Mouse (Mus musculus) brain, embryonic 14.5 days (tissue): ENCODE results near the gene Fam83b. TPM values are rescaled to one million over a fixed set of nuclear protein-coding genes. Genes with fewer than 3 reads are reported as not detected.

Source experiments
- DNase-seq: peaks from one replicate; pipeline ENCODE4 v3.0.0-alpha.2; 2011; ENCODE audit warnings: low read depth
- CTCF ChIP-seq: fragments of 200-500 bp; IDR thresholded peaks from 2 replicates; pipeline ENCODE4 v1.5.1; 2012; ENCODE audit warnings: inconsistent platforms, mild to moderate bottlenecking, moderate library complexity, borderline replicate concordance; ENCODE audit not compliant: insufficient read depth, insufficient read length; ENCODE audit errors: extremely low read depth
- POLR2A ChIP-seq: fragments of 200-500 bp; IDR thresholded peaks from 2 replicates; pipeline ENCODE4 v1.6.1; 2012; ENCODE audit warnings: mild to moderate bottlenecking, inconsistent platforms, borderline replicate concordance; ENCODE audit not compliant: poor library complexity, insufficient read depth, insufficient read length, severe bottlenecking; ENCODE audit errors: extremely low read depth
- polyA plus RNA-seq: library from polyadenylated mRNA; depleted of rRNA; stranded (reverse); fragments of >200 nt; gene quantifications from 2 replicates; pipeline ENCODE4 v1.2.3, GENCODE M21; 2012; rRNA removed

Gene Fam83b
- 0.08 and 0.21 TPM in 2 replicates for polyA plus RNA-seq

DNA sequence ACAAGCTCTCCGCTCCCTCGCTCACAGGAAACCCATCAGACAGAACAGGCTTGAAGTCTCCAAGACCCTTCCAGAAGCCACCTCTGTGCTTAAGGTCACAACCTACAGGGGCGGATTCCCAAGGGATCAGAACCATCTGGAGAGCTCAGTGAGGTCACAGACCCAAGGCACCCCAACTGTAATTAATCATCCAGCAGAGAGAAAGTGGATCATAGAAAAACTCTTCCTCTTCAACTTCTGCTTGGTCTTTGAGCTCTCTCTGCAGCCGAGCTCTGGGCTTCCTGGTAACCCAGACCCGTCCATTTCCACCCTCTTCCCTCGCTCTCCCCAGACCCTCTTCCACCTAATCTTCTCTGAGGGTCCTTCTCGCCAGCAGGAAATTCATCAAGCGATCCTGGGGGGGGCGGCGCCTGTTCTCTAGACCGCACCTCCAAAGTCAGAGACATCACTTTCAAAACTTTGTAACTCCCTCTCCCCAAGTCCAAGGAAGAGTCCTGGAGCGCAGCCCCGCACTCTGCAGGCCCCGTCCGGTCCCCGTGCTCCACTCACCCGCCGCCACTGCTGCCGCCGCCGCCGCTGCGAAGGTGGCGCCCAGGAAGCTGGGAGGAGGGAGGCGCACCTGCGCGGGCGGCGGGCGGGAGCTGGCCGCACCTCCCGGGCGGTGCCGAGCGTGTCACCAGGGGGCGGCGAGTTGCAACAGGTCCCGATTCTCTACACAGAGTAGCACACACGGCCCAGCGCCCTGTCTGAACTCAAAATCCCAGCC lies at the start of gene Fam83b:
Fam83b (minus strand) TSS at position 602 of the 766 bp plus-strand sequence.
- TF ChIP-seq POLR2A (no peak), CTCF (no peak)
- peak; percentile 26 for DNase-seq

GRCm38 (mm10) chr9:76614165-76614564 lies 47.2 kb upstream of the Fam83b start:
- DNase-seq = no peak
- no peak for TF ChIP-seq CTCF
- no peak for TF ChIP-seq POLR2A

- TF ChIP-seq POLR2A (no peak), CTCF (no peak)
- DNase-seq = no peak
Measured at GRCm38 (mm10) chr9:76603744-76604143, 36.8 kb upstream of the Fam83b start.

- no peak for DNase-seq
- no peak for TF ChIP-seq POLR2A
- no peak for TF ChIP-seq CTCF
Measured at GRCm38 (mm10) chr9:76602874-76603273, 36.0 kb upstream of the Fam83b start.

DNA sequence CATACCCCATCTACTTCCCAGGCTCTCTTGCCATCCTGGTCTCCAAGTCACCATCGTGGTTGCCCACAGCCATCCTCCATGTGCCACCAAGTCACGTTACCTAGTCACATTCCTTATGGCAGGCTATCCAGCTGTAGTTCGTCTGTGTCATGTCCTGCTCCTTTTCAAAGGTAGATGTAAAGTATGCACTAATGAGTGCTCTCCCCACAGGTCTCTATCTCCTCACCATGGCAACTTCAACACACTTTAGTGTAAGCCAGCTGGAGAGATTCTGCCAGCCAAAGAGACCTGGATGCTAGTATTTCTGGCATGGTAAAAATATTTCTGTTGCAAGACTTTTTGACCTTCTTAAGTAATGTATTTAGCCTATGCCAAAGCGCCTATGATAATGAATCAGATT lies 30.5 kb upstream of the Fam83b start:
- no peak for TF ChIP-seq POLR2A
- TF ChIP-seq CTCF = no peak
- no peak for DNase-seq

DNA sequence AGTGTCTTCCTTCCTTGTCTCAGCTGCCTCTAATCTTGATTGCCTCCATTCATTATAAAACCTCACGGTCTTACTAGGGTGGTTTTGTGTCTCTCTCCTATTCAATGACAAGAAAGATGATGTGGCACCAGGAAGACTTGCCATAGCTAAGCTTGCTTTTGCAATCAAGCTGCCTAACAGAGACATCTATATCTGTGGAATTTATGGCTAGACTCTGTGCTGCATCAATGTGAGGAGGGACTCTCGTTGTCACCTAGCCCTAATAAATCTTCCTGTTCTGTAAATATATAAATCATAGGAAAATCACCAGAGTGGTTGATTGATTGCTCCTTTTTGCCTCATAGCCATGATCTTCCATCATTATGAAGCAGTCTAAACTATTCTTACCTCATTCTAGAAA lies 26.9 kb upstream of the Fam83b start:
- DNase-seq = no peak
- TF ChIP-seq POLR2A (no peak), CTCF (no peak)

- TF ChIP-seq POLR2A (no peak), CTCF (no peak)
- no peak for DNase-seq
Measured at GRCm38 (mm10) chr9:76583943-76584342, 17.0 kb upstream of the Fam83b start.

GRCm38 (mm10) chr9:76581966-76582365 lies 15.1 kb upstream of the Fam83b start:
- no peak for DNase-seq
- no peak for TF ChIP-seq CTCF
- no peak for TF ChIP-seq POLR2A

GRCm38 (mm10) chr9:76567281-76567655 lies 352 bp upstream of the Fam83b start:
- no peak for DNase-seq
- TF ChIP-seq POLR2A = no peak
- TF ChIP-seq CTCF = no peak

DNA sequence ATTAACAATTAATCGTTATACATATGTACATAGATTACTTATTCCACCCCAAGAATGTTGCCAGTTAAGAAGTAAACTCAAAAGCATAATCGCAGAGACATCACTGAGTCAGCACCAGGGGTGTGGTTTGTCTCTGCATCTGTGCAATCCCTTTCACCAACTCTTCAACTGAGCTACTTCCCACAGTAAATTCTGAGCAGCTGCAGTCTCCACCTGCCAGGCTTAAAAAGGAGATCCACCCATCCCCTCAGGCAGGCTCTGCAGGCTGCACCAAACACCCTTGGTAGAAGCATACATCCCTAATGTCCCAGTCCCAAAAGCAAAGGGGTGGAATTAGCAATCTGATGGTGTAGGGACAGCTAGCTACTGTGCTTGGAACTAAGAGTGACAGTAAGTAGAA lies 1.3 kb downstream of the Fam83b start:
- DNase-seq = no peak
- TF ChIP-seq POLR2A = no peak
- TF ChIP-seq CTCF = no peak

DNA sequence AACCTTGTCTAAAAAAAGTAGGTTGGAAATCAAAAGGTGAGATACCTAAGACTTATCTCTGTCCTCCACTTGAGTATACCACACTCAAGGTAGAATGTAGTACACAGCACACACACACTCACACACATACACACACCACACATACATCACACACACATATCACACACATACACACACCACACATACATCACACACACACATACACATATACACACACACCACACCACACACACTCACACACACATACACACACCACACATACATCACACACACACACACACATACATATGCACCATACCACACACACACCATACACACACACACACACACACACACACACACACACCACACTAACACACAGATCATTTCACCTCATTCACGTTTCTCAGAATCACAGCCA lies 2.8 kb downstream of the Fam83b start:
- no peak for TF ChIP-seq POLR2A
- TF ChIP-seq CTCF = no peak
- DNase-seq = no peak

GRCm38 (mm10) chr9:76562794-76563193 lies 4.1 kb downstream of the Fam83b start:
- TF ChIP-seq POLR2A (no peak), CTCF (no peak)
- peak; percentile 44 for DNase-seq

GRCm38 (mm10) chr9:76559240-76559639 lies 7.7 kb downstream of the Fam83b start:
- TF ChIP-seq POLR2A = no peak
- no peak for TF ChIP-seq CTCF
- DNase-seq = no peak

- TF ChIP-seq POLR2A = no peak
- TF ChIP-seq CTCF = no peak
- DNase-seq = no peak
Measured at GRCm38 (mm10) chr9:76553758-76554157, 13.2 kb downstream of the Fam83b start.
